Mouse (Mus musculus) erythroblast, embryonic 14.5 days (primary cell): Measurements from ENCODE around the gene Atp2c1.

Source experiments
- GATA1 ChIP-seq: IDR thresholded peaks from 2 replicates; pipeline ENCODE4 v1.6.1; 2012; ENCODE audit warnings: low read length, inconsistent platforms, mixed read lengths
- TAL1 ChIP-seq: IDR thresholded peaks from 3 replicates; pipeline ENCODE4 v1.6.1; 2012; ENCODE audit warnings: low read length, inconsistent platforms, mixed read lengths

DNA sequence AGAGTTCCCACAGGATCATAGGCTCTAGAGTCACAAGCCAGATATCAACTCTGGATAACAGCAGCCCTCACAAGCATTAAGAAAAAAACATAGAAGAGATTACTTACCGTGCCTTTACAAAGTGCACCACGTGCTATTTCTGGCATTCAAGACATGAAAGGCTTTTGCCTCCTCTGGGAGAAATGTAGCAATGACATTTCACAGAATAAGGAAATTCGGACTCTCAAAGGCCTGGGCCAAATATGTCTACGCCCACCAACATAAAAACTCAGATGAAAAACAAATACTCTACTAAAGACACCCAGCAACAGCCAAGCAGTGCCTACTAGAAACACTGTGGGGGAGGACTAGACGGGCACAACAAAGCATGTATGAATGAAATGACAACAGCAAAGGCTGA, 38.8 kb downstream of the Atp2c1 start:
- TF ChIP-seq TAL1 (no peak), GATA1 (no peak)
